Mouse (Mus musculus) myocyte (in vitro differentiated cells): ENCODE measurements around the gene Usp6nl. TPM values are rescaled to one million over a fixed set of nuclear protein-coding genes. Genes with fewer than 3 reads are reported as not detected.

Experiments used
- H3K27me3 ChIP-seq: one replicate; pipeline ENCODE4 v1.6.1; 2011; ENCODE audit not compliant: control insufficient read depth, insufficient read depth, insufficient read length
- H3K36me3 ChIP-seq: one replicate; pipeline ENCODE4 v1.6.1; 2011; ENCODE audit not compliant: control insufficient read depth, insufficient read depth
- H3K4me2 ChIP-seq: one replicate; pipeline ENCODE4 v1.6.1; 2011; ENCODE audit warnings: low read depth, control low read depth
- H3K4me3 ChIP-seq: one replicate; pipeline ENCODE4 v1.5.1; 2011; ENCODE audit warnings: mild to moderate bottlenecking, control low read depth, moderate library complexity
- H3K79me2 ChIP-seq: one replicate; pipeline ENCODE4 v1.6.1; 2011; ENCODE audit not compliant: control insufficient read depth, insufficient read depth
- H3ac ChIP-seq: one replicate; pipeline ENCODE4 v1.6.1; 2011; ENCODE audit not compliant: control insufficient read depth, insufficient read length
- CEBPB ChIP-seq: IDR thresholded peaks from 2 replicates; pipeline ENCODE4 v1.6.1; 2011; ENCODE audit warnings: mild to moderate bottlenecking, moderate library complexity; ENCODE audit not compliant: poor library complexity, insufficient read depth, severe bottlenecking
- E2F4 ChIP-seq: IDR thresholded peaks from one replicate; pipeline ENCODE4 v1.6.1; 2011; ENCODE audit warnings: mild to moderate bottlenecking, control low read depth, moderate library complexity; ENCODE audit not compliant: insufficient read depth
- MAX ChIP-seq: IDR thresholded peaks from one replicate; pipeline ENCODE4 v1.6.1; 2011; ENCODE audit warnings: low read depth, mild to moderate bottlenecking, control low read depth
- MYOD1 ChIP-seq, 3 experiments: IDR thresholded peaks; one replicate each; pipeline ENCODE4 v1.6.1; 2011; ENCODE audit warnings: control low read depth in 2 of 3, low read depth in 2 of 3, mild to moderate bottlenecking in 2 of 3, moderate library complexity in 1 of 3; ENCODE audit not compliant: insufficient read length in 2 of 3, control insufficient read depth in 1 of 3
- MYOG ChIP-seq, 3 experiments: IDR thresholded peaks; one replicate each; pipeline ENCODE4 v1.6.1; 2011; ENCODE audit warnings: control low read depth in 2 of 3, low read depth in 2 of 3, mild to moderate bottlenecking in 2 of 3; ENCODE audit not compliant: insufficient read length in 2 of 3, control insufficient read depth in 1 of 3, insufficient read depth in 1 of 3
- POLR2A ChIP-seq: IDR thresholded peaks from one replicate; pipeline ENCODE4 v1.6.1; 2011; ENCODE audit warnings: low read depth, mild to moderate bottlenecking, control low read depth, moderate library complexity; ENCODE audit not compliant: insufficient read length
- POLR2AphosphoS2 ChIP-seq: IDR thresholded peaks from one replicate; pipeline ENCODE4 v1.6.1; 2011; ENCODE audit warnings: low read depth, control low read depth; ENCODE audit not compliant: insufficient read length
- REST ChIP-seq: IDR thresholded peaks from one replicate; pipeline ENCODE4 v1.6.1; 2011; ENCODE audit warnings: mild to moderate bottlenecking, control low read depth, moderate library complexity; ENCODE audit not compliant: insufficient read depth, insufficient read length
- SRF ChIP-seq: IDR thresholded peaks from one replicate; pipeline ENCODE4 v1.6.1; 2011; ENCODE audit warnings: low read depth; ENCODE audit not compliant: control insufficient read depth, insufficient read length
- TCF12 ChIP-seq: IDR thresholded peaks from one replicate; pipeline ENCODE4 v1.6.1; 2011; ENCODE audit warnings: mild to moderate bottlenecking, control low read depth; ENCODE audit not compliant: poor library complexity, insufficient read depth, severe bottlenecking
- TCF3 ChIP-seq: IDR thresholded peaks from one replicate; pipeline ENCODE4 v1.6.1; 2011; ENCODE audit warnings: low read depth, control low read depth; ENCODE audit not compliant: insufficient read length
- USF1 ChIP-seq: IDR thresholded peaks from one replicate; pipeline ENCODE4 v1.6.1; 2011; ENCODE audit warnings: low read depth, mild to moderate bottlenecking, control low read depth, moderate library complexity
- polyA plus RNA-seq: library from polyadenylated mRNA; unstranded; fragments of >200 nt; fragmentation: generic; extraction: Trizol; gene quantifications from one replicate; pipeline ENCODE4 v1.2.1, GENCODE M21; 2012; ENCODE audit warnings: missing spikeins

The Usp6nl gene
- polyA plus RNA-seq, 1 experiment, result 7.6 TPM

DNA sequence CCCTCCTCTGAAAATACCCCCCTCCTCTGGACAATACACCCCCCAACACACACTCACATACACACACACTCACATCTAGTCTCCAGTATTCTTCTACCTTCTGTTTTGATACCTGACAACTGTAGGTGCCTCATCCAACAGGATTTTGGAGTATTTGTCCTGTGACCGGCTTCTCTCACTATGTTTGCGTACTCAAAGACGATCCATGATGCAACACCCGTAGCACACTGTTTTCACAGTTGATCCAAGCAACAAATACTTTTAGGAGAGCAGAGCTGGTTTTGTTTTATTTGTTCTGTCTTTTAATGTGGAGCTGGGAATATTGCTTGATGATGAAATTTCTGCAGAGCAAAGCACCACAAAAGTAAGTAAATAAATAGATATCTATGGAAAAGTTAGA lies 17.7 kb upstream of the Usp6nl start:
- no peaks in the 10 kb centered on the region for H3K27me3 ChIP-seq
- H3K4me2 ChIP-seq, result no peak overlapping the region
- no peaks in the 10 kb centered on the region for H3K79me2 ChIP-seq
- TF ChIP-seq POLR2AphosphoS2 (no peak), CEBPB (no peak)
- no peak overlapping the region for H3K4me3 ChIP-seq
- H3ac ChIP-seq, result no peak overlapping the region
- H3K36me3 ChIP-seq, result no peaks in the 10 kb centered on the region

DNA sequence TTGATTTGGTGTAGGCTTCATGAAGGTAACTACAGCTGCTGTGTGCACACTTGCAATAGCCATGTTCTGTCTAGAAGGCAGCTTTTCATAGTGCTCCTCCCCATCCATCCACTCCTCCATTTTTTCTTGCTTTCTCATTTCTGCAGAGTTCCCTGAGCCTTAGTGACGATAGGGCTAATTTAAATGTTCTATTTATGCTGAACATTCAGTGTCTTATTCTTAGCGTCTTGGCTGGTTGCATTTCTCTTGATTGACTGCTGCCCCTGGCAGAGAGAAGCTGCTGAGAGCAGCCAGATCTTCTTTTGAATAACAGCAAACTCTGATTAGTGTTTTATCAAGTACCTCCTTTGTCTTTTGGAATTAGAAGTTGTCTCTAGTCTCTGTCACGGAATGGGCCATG lies 15.6 kb upstream of the Usp6nl start:
- no peak overlapping the region for H3K4me2 ChIP-seq
- H3K36me3 ChIP-seq, result no peaks in the 10 kb centered on the region
- H3ac ChIP-seq, result no peak overlapping the region
- no peaks in the 10 kb centered on the region for H3K27me3 ChIP-seq
- TF ChIP-seq CEBPB, result no peak
- TF ChIP-seq MAX, result no peak
- H3K79me2 ChIP-seq, result no peaks in the 10 kb centered on the region
- H3K4me3 ChIP-seq, result no peak overlapping the region

DNA sequence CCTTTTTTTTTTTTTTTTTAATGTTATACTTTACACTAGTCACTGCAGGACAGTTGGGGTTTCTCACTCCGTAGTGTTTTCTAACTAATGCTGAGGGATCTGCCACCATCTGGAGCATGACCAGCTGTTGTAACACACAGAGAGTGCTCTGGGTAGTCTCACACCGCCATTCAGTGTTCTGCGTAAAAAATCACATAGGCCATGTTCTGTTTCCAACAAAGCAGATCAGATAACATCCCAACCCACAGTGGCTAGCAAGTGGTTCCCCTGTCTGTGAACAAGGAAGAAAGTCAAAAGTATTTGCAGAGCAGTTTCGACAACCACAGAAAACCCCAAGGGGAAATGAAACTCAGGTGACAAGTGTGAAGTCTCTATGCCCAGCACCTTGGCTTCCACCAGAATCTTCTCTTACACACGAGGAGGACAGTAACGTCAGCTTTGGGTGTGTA lies 13.1 kb upstream of the Usp6nl start:
- no peaks in the 10 kb centered on the region for H3K79me2 ChIP-seq
- no peak overlapping the region for H3K4me2 ChIP-seq
- TF ChIP-seq CEBPB (no peak), MYOD1 (IDR thresholded peaks at IDR 0.05; ENCODE audit: control insufficient read depth in 1 of 3, insufficient read length in 2 of 3, low read depth in 2 of 3) (peak in 1 of 3 experiments; percentile 14)
- no peak overlapping the region for H3K4me3 ChIP-seq
- no peaks in the 10 kb centered on the region for H3K27me3 ChIP-seq
- no peak overlapping the region for H3ac ChIP-seq
- H3K36me3 ChIP-seq, result no peaks in the 10 kb centered on the region

DNA sequence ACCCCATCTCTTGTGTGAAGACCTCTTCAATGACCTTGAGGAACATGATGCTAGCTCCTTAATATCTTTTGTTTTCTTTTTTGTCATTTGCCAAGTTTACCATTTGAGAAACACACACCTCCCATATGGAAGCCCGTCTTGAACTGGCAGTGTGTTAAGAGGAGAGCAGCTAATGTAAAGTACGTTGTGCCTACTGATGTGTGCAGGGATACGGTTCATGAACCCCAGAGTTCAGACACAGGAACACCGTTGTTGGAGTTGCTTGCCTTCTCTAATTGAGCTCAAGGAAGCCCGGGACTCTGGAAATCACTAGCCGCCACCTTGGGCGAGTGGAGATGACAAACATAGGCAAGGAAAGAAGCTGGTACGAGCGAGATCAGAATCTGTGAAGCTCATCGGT lies 9.7 kb upstream of the Usp6nl start:
- Histone ChIP-seq H3ac (no peak overlapping the region), H3K79me2 (no peaks in the 10 kb centered on the region), H3K36me3 (no peaks in the 10 kb centered on the region), H3K27me3 (no peaks in the 10 kb centered on the region), H3K4me2 (no peak overlapping the region), H3K4me3 (no peak overlapping the region)
- TF ChIP-seq TCF12, result no peak
- TF ChIP-seq CEBPB, result no peak
- TF ChIP-seq REST, result no peak
- TF ChIP-seq MYOD1 (IDR thresholded peaks at IDR 0.05; ENCODE audit: control insufficient read depth in 1 of 3, insufficient read length in 2 of 3, low read depth in 2 of 3), result no peak
- TF ChIP-seq POLR2A, result no peak
- no peak for TF ChIP-seq USF1
- no peak for TF ChIP-seq MYOG (IDR thresholded peaks at IDR 0.05; ENCODE audit: control insufficient read depth in 1 of 3, insufficient read depth in 1 of 3, insufficient read length in 2 of 3, low read depth in 2 of 3)
- no peak for TF ChIP-seq MAX
- TF ChIP-seq E2F4, result no peak
- TF ChIP-seq SRF, result no peak
- no peak for TF ChIP-seq TCF3
- no peak for TF ChIP-seq POLR2AphosphoS2

DNA sequence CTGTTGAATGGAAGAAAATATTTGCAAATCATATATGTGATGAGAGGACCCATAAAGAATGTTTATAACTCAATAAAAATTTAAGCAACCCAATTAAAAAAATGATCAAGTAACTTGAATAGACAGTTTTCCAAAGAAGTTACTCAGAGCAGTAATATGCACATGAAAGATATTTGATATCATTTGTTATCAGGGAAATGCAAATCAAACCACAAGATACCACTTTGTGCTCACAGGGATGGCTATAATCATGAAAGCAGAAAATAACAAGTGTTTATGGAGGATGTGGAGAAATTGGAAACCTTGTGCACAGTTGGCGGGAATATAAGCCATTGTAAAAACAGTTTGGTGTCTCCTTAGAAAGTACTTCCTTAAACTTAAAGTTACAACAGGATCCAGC lies 8.7 kb upstream of the Usp6nl start:
- H3K4me3 ChIP-seq, result no peak overlapping the region
- H3K79me2 ChIP-seq, result no peaks in the 10 kb centered on the region
- no peaks in the 10 kb centered on the region for H3K27me3 ChIP-seq
- H3K36me3 ChIP-seq, result no peaks in the 10 kb centered on the region
- H3ac ChIP-seq, result no peak overlapping the region
- no peak for TF ChIP-seq E2F4
- TF ChIP-seq CEBPB, result no peak
- no peak for TF ChIP-seq TCF3
- no peak overlapping the region for H3K4me2 ChIP-seq

- TF ChIP-seq MYOG (IDR thresholded peaks at IDR 0.05; ENCODE audit: control insufficient read depth in 1 of 3, insufficient read depth in 1 of 3, insufficient read length in 2 of 3, low read depth in 2 of 3), result no peak
- TF ChIP-seq REST, result no peak
- no peak for TF ChIP-seq SRF
- TF ChIP-seq TCF12, result no peak
- TF ChIP-seq POLR2A, result no peak
- no peak for TF ChIP-seq USF1
- no peaks in the 10 kb centered on the region for H3K36me3 ChIP-seq
- H3K27me3 ChIP-seq, result no peaks in the 10 kb centered on the region
Observed at GRCm38 (mm10) chr2:6320153-6320552, 2.3 kb upstream of the Usp6nl start.

More at GRCm38 (mm10) chr2:6320153-6320552, 2.3 kb upstream of the Usp6nl start:
- peaks cover 17% of the 10 kb centered on the region for H3K79me2 ChIP-seq
- H3K4me3 ChIP-seq, result no peak overlapping the region
- no peak overlapping the region for H3K4me2 ChIP-seq
- H3ac ChIP-seq, result no peak overlapping the region
